Mouse (Mus musculus): Measurements from ENCODE around the gene Stk39.

DNA sequence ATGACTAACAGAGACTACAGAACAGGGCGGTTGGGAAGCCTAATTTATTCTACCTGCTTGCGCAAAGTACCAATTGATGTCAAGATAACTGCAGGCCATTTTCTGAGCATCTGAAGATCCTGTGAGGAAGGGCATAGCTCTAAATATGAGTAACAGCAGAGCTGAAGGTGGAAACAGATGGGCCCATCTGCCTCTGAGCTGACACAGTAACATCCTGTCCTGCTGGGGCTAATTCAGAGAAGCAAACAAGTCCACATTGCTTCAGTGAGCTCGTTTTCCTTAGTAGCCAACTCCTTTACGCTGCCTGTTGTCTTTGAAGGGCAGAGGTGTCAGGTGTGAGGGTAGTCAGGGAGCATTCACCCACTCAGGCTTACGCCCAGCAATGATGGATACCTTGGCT is 146.8 kb downstream of the Stk39 start:
- TF ChIP-seq CTCF (IDR thresholded peaks at IDR 0.05; ENCODE audit: borderline replicate concordance, control insufficient read depth, extremely low read depth, insufficient read depth, low read length, poor library complexity), result no peak
- no peak for TF ChIP-seq POLR2A (IDR thresholded peaks at IDR 0.05; ENCODE audit: control insufficient read depth, extremely low read depth, insufficient read depth, low read length, poor library complexity)

Data from thymus, adult 2 months (tissue).